Mouse (Mus musculus): ENCODE measurements around the gene Lao1. TPM values are rescaled to one million over a fixed set of nuclear protein-coding genes. Genes with fewer than 3 reads are reported as not detected.
"Not testable (repeated sequence)": the region's sequence is repeated elsewhere in the genome, so short reads cannot be mapped to it uniquely, and the experiment has no call there.

Gene Lao1
- not detected in 2 replicates for polyA plus RNA-seq (2015; fragmentation: Nextera tagmentation; extraction: Ambion mirVana)

- no peak within 1 kb of the TSS for H3K27ac ChIP-seq
- no peak within 1 kb of the TSS for H3K4me3 ChIP-seq
- no peaks in the 10 kb centered on the region for H3K4me1 ChIP-seq
- ATAC-seq, result peak; percentile 55; the same call in 1 of the 2 replicates
- no peak within 1 kb of the TSS for H3K4me2 ChIP-seq
- 84% methylated on average over 2 of the region's 2 CpGs for WGBS
- H3K9me3 ChIP-seq (replicated peaks), result no peaks in the 10 kb centered on the region
- H3K36me3 ChIP-seq (ENCODE audit: poor library complexity, severe bottlenecking), result no peaks in the 10 kb centered on the region
- no peak within 1 kb of the TSS for H3K9ac ChIP-seq
- no peaks in the 10 kb centered on the region for H3K27me3 ChIP-seq
Measured at GRCm38 (mm10) chr4:118961141-118961628, at the start of gene Lao1. TSS of gene Lao1 (plus strand) at chr4:118961578.

GRCm38 (mm10) chr4:118917365-118917764 is 44.0 kb upstream of the Lao1 start, which contains the start of gene Olfr1329:
TSS of gene Olfr1329 (minus strand) at chr4:118917465.
- not testable (repeated sequence) for H3K36me3 ChIP-seq (ENCODE audit: poor library complexity, severe bottlenecking); H3K9me3 ChIP-seq (replicated peaks); ATAC-seq; H3K4me2 ChIP-seq; H3K9ac ChIP-seq; H3K27me3 ChIP-seq; H3K4me1 ChIP-seq; H3K27ac ChIP-seq; H3K4me3 ChIP-seq
- WGBS, result 57% methylated on average over 2 of the region's 2 CpGs

GRCm38 (mm10) chr4:118931326-118931725 is 30.1 kb upstream of the Lao1 start:
- not testable (repeated sequence) for H3K4me1 ChIP-seq; ATAC-seq; H3K36me3 ChIP-seq (ENCODE audit: poor library complexity, severe bottlenecking); H3K9ac ChIP-seq; H3K27ac ChIP-seq; H3K9me3 ChIP-seq (replicated peaks); H3K4me2 ChIP-seq; H3K4me3 ChIP-seq; H3K27me3 ChIP-seq
- WGBS, result 63% methylated on average over 3 of the region's 3 CpGs

GRCm38 (mm10) chr4:118938512-118938911 is 22.9 kb upstream of the Lao1 start, which contains the start of gene Olfr1328:
TSS of gene Olfr1328 (minus strand) at chr4:118938612.
- H3K4me1 ChIP-seq, result no peaks in the 10 kb centered on the region
- ATAC-seq, result no peak

GRCm38 (mm10) chr4:118958812-118959211 is 2.6 kb upstream of the Lao1 start:
- no peak overlapping the region for H3K27ac ChIP-seq
- no peak for ATAC-seq
- no peaks in the 10 kb centered on the region for H3K36me3 ChIP-seq (ENCODE audit: poor library complexity, severe bottlenecking)
- 94% methylated on average over 7 of the region's 7 CpGs for WGBS
- no peak overlapping the region for H3K4me2 ChIP-seq
- H3K9me3 ChIP-seq (replicated peaks), result no peaks in the 10 kb centered on the region
- H3K9ac ChIP-seq, result no peak overlapping the region
- H3K4me3 ChIP-seq, result no peak overlapping the region
- 0 out of 2 replicates have a peak, but pooled peaks cover under 1% of the 10 kb centered on the region for H3K27me3 ChIP-seq
- H3K4me1 ChIP-seq, result no peaks in the 10 kb centered on the region

More at GRCm38 (mm10) chr4:118938512-118938911, 22.9 kb upstream of the Lao1 start, which contains the start of gene Olfr1328:
- Histone ChIP-seq H3K4me3 (no peak within 1 kb of the TSS), H3K36me3 (ENCODE audit: poor library complexity, severe bottlenecking) (no peaks in the 10 kb centered on the region), H3K9me3 (replicated peaks) (no peaks in the 10 kb centered on the region), H3K27me3 (no peaks in the 10 kb centered on the region), H3K27ac (no peak within 1 kb of the TSS), H3K4me2 (no peak within 1 kb of the TSS), H3K9ac (no peak within 1 kb of the TSS)
- 85% methylated on average over 2 of the region's 2 CpGs for WGBS

GRCm38 (mm10) chr4:118967711-118968110 is 6.3 kb downstream of the Lao1 start:
- H3K4me2 ChIP-seq, result no peak overlapping the region
- H3K9me3 ChIP-seq (replicated peaks), result no peaks in the 10 kb centered on the region
- H3K4me1 ChIP-seq, result no peaks in the 10 kb centered on the region
- no peak overlapping the region for H3K9ac ChIP-seq
- H3K27ac ChIP-seq, result no peak overlapping the region
- ATAC-seq, result no peak
- WGBS, result 94% methylated on average over 15 of the region's 15 CpGs
- no peaks in the 10 kb centered on the region for H3K36me3 ChIP-seq (ENCODE audit: poor library complexity, severe bottlenecking)
- no peaks in the 10 kb centered on the region for H3K27me3 ChIP-seq
- H3K4me3 ChIP-seq, result no peak overlapping the region

GRCm38 (mm10) chr4:118973281-118973680 is 11.9 kb downstream of the Lao1 start:
- 91% methylated on average over 2 of the region's 2 CpGs for WGBS
- ATAC-seq, result no peak
- Histone ChIP-seq H3K4me3 (no peak overlapping the region), H3K4me2 (no peak overlapping the region), H3K9me3 (replicated peaks) (no peaks in the 10 kb centered on the region), H3K27ac (no peak overlapping the region), H3K9ac (no peak overlapping the region), H3K36me3 (ENCODE audit: poor library complexity, severe bottlenecking) (no peaks in the 10 kb centered on the region), H3K27me3 (no peaks in the 10 kb centered on the region), H3K4me1 (no peaks in the 10 kb centered on the region)

GRCm38 (mm10) chr4:118985291-118985690 is 23.9 kb downstream of the Lao1 start:
- Histone ChIP-seq H3K27ac (no peak overlapping the region), H3K4me3 (no peak overlapping the region), H3K36me3 (ENCODE audit: poor library complexity, severe bottlenecking) (no peaks in the 10 kb centered on the region), H3K4me1 (no peaks in the 10 kb centered on the region), H3K9ac (no peak overlapping the region), H3K9me3 (replicated peaks) (no peaks in the 10 kb centered on the region; the same call in 1 of the 2 replicates), H3K4me2 (no peak overlapping the region), H3K27me3 (no peaks in the 10 kb centered on the region)
- 88% methylated on average over 4 of the region's 4 CpGs for WGBS
- no peak for ATAC-seq

- WGBS, result 6% methylated on average over 3 of the region's 3 CpGs
- no peak for ATAC-seq
- Histone ChIP-seq H3K4me3 (no peak overlapping the region), H3K27me3 (no peaks in the 10 kb centered on the region), H3K9me3 (replicated peaks) (no peaks in the 10 kb centered on the region; the same call in 1 of the 2 replicates), H3K9ac (no peak overlapping the region), H3K4me1 (no peaks in the 10 kb centered on the region), H3K27ac (no peak overlapping the region), H3K4me2 (no peak overlapping the region), H3K36me3 (ENCODE audit: poor library complexity, severe bottlenecking) (no peaks in the 10 kb centered on the region)
Measured at GRCm38 (mm10) chr4:118988535-118988934, 27.2 kb downstream of the Lao1 start.

- Histone ChIP-seq H3K27ac (no peak overlapping the region), H3K4me3 (no peak overlapping the region), H3K36me3 (ENCODE audit: poor library complexity, severe bottlenecking) (no peaks in the 10 kb centered on the region), H3K4me2 (no peak overlapping the region), H3K4me1 (no peaks in the 10 kb centered on the region), H3K9ac (no peak overlapping the region), H3K9me3 (replicated peaks) (peaks cover 3% of the 10 kb centered on the region; the same call in 1 of the 2 replicates), H3K27me3 (no peaks in the 10 kb centered on the region)
- no peak for ATAC-seq
- WGBS, result 32% methylated on average over 12 of the region's 12 CpGs
Measured at GRCm38 (mm10) chr4:118989331-118989730, 28.0 kb downstream of the Lao1 start.

GRCm38 (mm10) chr4:118991797-118992196 is 30.4 kb downstream of the Lao1 start:
- Histone ChIP-seq H3K36me3 (ENCODE audit: poor library complexity, severe bottlenecking) (no peaks in the 10 kb centered on the region), H3K27ac (no peak overlapping the region), H3K27me3 (no peaks in the 10 kb centered on the region), H3K4me3 (no peak overlapping the region), H3K9me3 (replicated peaks) (peaks cover 11% of the 10 kb centered on the region; the same call in 1 of the 2 replicates), H3K4me1 (no peaks in the 10 kb centered on the region), H3K9ac (no peak overlapping the region), H3K4me2 (no peak overlapping the region)
- 33% methylated on average over 4 of the region's 4 CpGs for WGBS
- no peak for ATAC-seq

- Histone ChIP-seq H3K4me1 (no peaks in the 10 kb centered on the region), H3K4me3 (no peak overlapping the region), H3K27ac (no peak overlapping the region), H3K9me3 (replicated peaks) (peaks cover 11% of the 10 kb centered on the region; the same call in 1 of the 2 replicates), H3K36me3 (ENCODE audit: poor library complexity, severe bottlenecking) (no peaks in the 10 kb centered on the region), H3K9ac (no peak overlapping the region), H3K4me2 (no peak overlapping the region), H3K27me3 (no peaks in the 10 kb centered on the region)
- no peak for ATAC-seq
- WGBS, result 92% methylated on average over 14 of the region's 14 CpGs
Measured at GRCm38 (mm10) chr4:118997127-118997542, 35.8 kb downstream of the Lao1 start.

All from forebrain, embryonic 13.5 days (tissue).